Mouse (Mus musculus) Muller cell, postnatal 12 days (primary cell): Measurements from ENCODE around the gene Dcst1.

Source experiments
- DNase-seq: peaks from one replicate; pipeline ENCODE4 v3.0.0-alpha.2; 2015; ENCODE audit errors: inconsistent ontology term

Dcst1 gene

DNA sequence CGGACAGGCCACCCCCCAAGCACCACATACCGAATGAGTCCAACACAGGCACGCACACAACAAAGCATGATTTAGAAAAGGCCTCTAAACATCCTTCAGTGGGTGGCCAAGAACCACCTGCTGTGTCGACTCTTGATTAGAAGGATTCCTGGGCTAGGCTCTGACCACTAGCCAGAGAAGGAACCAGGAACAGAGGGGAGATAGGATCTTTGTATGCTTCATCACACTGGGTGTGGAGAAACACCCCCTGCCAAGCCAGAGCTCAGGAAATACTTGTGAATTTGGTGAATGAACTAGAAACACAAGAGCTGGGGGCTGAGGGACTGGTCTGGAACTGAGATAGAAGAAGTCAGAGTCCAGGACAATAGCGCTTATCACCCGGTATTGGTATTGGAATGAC is 28.5 kb downstream of the Dcst1 start:
- DNase-seq = peak; percentile 44

DNA sequence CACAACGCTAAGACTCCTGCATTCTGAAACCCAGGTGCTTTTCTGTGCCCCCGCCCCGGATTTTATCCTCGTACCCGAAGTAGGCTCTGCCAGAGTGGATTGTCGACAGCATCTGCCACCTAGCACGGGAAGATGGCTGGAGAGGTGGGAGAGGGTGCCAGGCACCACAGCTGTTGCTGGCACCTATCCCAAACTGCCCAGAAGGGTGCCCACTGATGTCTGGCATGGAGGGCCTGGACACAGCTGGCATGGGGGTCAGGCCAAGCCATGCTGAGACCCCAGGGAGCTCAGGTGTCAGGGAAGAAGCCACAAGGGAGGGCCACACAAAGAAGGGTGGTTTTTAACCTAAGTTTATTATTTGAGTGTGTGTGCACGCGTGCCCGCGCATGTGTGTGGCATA is 32.0 kb downstream of the Dcst1 start:
- DNase-seq = no peak

GRCm38 (mm10) chr3:89332476-89332875 is 32.6 kb downstream of the Dcst1 start:
- no peak for DNase-seq

DNA sequence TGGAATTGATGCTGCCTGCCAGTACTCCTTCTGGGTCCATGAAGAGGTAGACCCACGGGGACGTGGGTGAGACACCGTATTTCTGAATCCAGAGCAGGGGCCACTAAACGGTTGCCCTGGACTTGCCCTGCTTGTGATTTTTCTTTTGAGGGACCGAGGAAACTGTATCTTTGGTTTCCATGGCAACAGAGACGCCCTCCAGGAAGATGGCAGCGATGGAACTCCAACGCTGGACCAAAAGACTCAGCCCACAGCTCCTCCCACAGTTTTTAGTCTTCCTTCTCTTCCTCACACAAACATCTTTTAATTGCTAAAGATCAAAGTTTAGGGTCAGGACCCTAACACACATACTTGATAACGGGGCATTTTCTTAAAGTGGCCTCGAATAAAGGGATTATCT is 33.0 kb downstream of the Dcst1 start:
- no peak for DNase-seq

- no peak for DNase-seq
These were observed 33.5 kb downstream of the Dcst1 start for GRCm38 (mm10) chr3:89331561-89331960.

- DNase-seq = no peak
These were observed 34.1 kb downstream of the Dcst1 start for GRCm38 (mm10) chr3:89330948-89331347.

GRCm38 (mm10) chr3:89330346-89330745 is 34.7 kb downstream of the Dcst1 start:
- no peak for DNase-seq

DNA sequence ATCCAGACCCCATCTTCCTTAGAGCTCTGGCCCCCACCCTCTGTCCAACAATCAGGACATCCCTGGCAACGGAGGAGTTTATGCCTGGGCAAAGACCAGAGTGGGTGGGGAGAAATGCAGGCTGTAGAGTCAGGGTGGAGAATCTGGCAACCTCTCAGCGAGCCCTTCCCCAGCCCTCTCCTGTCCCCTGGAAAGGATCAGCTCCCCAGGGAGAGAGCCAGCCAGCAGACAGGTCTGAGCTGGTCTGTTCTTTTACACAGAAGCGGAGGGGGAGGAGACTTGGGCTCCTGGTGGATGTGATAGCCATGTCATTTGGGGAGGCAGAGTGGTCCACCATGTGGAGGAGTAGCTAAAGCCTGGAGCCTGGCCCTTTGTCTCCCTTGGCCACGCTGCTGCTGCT is 36.4 kb downstream of the Dcst1 start:
- no peak for DNase-seq

- DNase-seq = no peak
These were observed 37.6 kb downstream of the Dcst1 start for GRCm38 (mm10) chr3:89327371-89327870.

DNA sequence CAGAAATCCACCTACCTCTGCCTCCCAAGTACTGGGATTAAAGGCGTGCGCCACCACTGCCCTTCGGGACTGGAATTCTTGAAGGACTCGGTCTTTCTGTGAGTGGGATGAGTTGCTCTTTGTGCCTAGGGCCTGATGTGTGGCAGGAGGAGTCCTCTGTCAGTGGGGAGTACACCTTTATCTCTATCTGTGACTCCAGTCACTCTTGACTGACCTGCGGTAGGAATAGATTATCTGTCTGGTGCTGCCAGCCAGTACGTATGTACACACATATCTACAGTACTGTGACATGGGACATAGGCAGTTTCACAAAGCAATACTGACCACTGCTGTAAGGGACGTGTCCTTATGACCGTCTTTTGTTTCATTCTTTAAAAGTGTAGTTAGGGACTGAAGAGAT is 39.2 kb downstream of the Dcst1 start:
- DNase-seq = no peak

DNA sequence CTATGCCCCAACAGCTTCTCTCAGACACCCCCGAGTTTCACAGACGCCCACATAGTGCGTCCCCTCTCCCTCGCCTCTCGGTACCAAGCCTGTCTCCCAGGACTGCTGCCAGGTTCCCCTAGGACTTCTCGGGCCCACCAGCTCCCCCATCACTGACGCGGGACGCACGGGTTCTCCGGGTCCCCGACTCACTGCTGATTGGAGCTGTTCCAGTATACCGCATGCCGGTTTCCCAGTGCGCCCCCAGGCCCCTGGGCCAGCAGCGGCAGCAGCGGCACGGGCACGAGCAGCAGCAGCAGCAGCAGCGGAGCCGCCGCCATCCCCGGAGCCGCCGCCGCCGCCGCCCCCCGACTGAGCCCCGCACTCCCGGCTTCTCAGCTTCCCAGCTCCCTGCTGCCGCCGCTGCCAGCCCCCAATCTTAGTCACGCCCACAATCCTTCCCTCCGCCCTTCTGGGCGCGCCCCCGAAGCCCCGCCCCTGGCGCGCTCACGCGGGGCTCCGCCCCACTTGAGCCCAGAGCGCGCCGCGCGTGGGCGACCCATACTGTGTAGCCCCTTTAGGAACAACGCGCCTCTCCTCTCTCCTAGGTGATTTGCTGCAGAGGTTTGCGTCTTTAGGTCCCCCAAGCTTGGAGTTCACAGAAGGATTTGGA is 42.4 kb downstream of the Dcst1 start, which contains the start of gene Efna3:
Gene Efna3, minus strand, starts transcription at position 452 of the 652 bp plus-strand sequence.
- peak; percentile 85 for DNase-seq

GRCm38 (mm10) chr3:89322131-89322500 is 42.9 kb downstream of the Dcst1 start:
- no peak for DNase-seq

DNA sequence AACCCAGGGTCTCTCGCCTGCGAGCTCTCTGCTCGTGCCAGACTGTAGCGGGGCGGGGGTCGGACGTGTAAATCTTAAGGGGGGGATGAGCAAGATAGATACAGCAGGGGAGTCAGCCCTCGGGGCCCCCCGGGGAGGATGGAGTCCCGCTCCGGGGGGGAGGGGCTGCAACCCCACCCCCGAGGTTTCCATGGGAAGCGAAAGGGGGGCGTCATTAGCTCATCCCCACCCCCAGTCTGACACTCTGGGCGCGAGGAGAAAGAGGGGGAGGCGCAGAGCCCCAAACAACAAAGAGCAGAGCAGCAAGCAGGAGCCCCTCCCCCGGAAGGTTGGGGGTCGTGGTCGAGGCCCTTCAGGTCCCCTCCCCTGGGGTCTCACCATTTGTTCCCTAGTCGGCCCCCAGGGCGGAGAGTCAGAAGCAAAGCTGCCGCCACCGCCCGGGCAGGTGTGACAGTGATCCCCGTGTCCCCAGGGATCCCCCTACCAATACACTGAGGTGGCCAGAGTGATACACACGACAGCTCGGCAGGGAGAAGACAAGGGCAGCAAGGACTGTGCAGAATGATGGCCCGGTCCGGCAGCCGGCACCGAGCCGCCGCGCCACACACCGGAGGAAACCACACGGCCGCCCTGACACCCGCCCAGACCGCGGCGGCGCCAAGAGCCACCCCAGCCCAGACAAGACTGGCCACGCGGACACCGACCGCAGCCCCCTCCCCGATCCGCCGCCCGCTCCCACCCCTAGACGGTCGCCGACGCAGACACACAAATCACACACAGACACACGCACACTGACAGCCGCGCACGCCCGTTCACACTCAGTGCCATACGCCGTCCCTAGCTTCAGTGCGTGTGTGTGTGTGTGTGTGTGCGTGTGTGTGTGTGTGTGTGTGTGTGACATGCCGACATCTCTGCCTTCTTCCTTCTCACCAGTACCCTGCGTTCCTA is 43.6 kb downstream of the Dcst1 start:
- DNase-seq = peak; percentile 29

GRCm38 (mm10) chr3:89320581-89321182 is 44.4 kb downstream of the Dcst1 start:
- peak; percentile 49 for DNase-seq

- peak; percentile 34 for DNase-seq
These were observed 45.3 kb downstream of the Dcst1 start for GRCm38 (mm10) chr3:89319591-89320350.

DNA sequence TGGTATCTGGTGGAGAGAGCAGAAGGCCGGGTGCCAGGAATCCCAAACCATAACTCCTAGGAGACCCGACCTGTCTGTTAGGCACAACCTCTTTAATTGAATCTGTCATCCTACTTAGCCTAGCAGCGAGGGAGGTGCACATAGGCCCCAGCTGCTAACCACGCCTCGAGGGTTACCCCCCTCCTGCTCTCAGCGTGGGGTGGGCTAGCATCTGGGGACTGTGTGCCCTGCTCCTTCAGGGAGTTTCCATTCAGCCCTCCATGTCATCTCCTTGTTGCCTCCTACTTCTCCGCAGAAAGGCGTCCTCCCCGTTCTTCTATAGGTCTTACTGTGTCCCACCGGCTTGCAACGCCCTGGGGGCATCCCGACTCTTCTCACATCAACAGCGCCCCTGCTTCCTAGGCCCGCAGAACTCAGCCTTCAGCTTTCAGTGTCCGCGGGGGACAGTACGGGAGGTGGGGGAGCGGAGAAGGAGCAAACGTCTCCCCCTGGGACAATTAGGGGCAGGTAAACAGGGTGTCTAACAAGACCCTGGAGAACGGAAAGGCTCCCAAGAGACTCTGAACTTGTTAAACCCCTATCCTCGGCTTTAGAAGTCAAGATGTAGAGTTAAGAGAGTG is 46.0 kb downstream of the Dcst1 start:
- no peak for DNase-seq

- no peak for DNase-seq
These were observed 46.7 kb downstream of the Dcst1 start for GRCm38 (mm10) chr3:89318316-89318715.

DNA sequence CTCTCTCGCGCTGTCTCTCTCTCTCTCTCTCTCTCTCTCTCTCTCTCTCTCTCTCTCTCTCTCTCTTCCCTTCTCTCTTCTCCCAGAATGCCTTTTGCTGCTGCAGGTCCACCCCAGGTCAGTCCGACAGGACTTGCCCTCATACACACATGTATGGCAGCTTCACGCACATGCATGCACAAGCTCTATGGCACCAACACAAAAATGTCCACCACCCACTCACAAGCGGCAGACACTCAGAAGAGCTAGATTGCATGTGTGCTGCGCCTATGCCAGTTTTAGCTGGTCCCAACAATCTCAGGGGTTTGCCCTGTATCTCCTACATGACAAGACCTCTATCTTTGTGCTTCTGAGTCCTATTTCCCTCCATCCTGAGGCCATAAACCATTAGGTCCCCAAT is 47.8 kb downstream of the Dcst1 start:
- DNase-seq = no peak

GRCm38 (mm10) chr3:89316833-89317232 is 48.2 kb downstream of the Dcst1 start:
- peak; percentile 93 for DNase-seq

DNA sequence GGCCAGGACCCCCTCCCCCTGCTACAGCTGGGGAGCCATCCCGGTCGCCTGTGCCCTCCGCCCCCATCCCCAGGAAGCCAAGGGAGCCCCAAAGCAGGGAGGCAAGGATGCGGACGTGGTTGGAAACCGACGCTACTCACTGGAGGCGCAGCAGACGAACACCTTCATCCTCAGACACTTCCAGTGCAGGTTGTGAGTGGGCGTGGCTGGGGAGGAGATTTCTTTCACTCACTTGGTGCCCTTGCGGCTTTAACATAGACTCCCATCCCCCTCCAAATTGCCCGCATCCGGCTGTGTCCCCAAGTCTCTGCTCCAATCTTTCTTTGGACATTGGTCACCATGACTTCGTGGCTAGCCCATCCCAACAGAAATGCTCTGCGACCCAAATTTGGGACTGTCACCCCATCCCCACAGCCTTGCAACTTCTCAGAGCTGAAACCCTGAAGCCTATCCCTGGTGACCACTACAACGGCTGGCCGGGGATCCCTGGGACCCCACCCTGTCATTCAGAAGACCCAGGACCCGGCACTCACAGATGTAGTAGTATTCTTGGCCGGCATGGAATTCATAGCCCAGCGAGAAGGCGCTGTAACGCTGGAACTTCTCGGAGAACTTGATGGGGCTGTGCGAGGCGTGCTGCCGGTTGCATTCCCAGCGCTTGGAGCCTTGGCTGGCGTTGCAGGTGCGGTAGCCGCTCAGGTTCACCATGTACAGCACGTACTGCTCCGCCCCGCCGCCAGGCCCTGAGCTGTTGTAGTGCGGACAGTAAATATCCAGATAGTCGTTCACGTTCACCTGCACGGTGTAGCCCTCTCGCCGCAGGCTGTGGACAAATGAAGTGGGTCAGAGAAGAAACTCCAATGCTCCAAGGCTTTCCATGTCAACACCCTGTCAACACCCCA is 48.9 kb downstream of the Dcst1 start:
- peak; percentile 18 for DNase-seq
